Mouse (Mus musculus): ENCODE measurements around the gene Olfr279. TPM values are rescaled to one million over a fixed set of nuclear protein-coding genes. Genes with fewer than 3 reads are reported as not detected.
"Not testable (repeated sequence)": the region's sequence is repeated elsewhere in the genome, so short reads cannot be mapped to it uniquely, and the experiment has no call there.

The Olfr279 gene
- polyA plus RNA-seq, 1 experiment from 2014 or later = not detected

GRCm38 (mm10) chr15:98514146-98514545 lies 21.9 kb downstream of the Olfr279 start:
- WGBS = 93% methylated on average over 8 of the region's 8 CpGs
- H3K36me3 ChIP-seq (ENCODE audit: control insufficient read depth, insufficient read depth, low read length) = peaks cover 7% of the 10 kb centered on the region; the same call in 1 of the 2 replicates
- no peak for ATAC-seq

GRCm38 (mm10) chr15:98514845-98515244 lies 22.6 kb downstream of the Olfr279 start:
- H3K9me3 ChIP-seq (ENCODE audit: control insufficient read depth, low read length); H3K4me3 ChIP-seq (ENCODE audit: low read length); H3K4me1 ChIP-seq (ENCODE audit: control insufficient read depth, insufficient read depth, low read depth, low read length); ATAC-seq; H3K27me3 ChIP-seq (replicated peaks; ENCODE audit: control insufficient read depth, insufficient read depth, low read length); H3K9ac ChIP-seq (ENCODE audit: low read depth, low read length); H3K27ac ChIP-seq (ENCODE audit: low read depth, low read length); H3K4me2 ChIP-seq (ENCODE audit: low read length): not testable (repeated sequence)
- WGBS = 81% methylated on average over 2 of the region's 2 CpGs
- peaks cover 12% of the 10 kb centered on the region for H3K36me3 ChIP-seq (ENCODE audit: control insufficient read depth, insufficient read depth, low read length)

More at GRCm38 (mm10) chr15:98514146-98514545, 21.9 kb downstream of the Olfr279 start:
- no peaks in the 10 kb centered on the region for H3K27me3 ChIP-seq (replicated peaks; ENCODE audit: control insufficient read depth, insufficient read depth, low read length)
- no peak overlapping the region for H3K4me2 ChIP-seq (ENCODE audit: low read length)
- no peak overlapping the region for H3K27ac ChIP-seq (ENCODE audit: low read depth, low read length)
- H3K4me1 ChIP-seq (ENCODE audit: control insufficient read depth, insufficient read depth, low read depth, low read length) = 0 out of 2 replicates have a peak, but pooled peaks cover 2% of the 10 kb centered on the region
- no peak overlapping the region for H3K4me3 ChIP-seq (ENCODE audit: low read length)
- H3K9ac ChIP-seq (ENCODE audit: low read depth, low read length) = no peak overlapping the region
- no peaks in the 10 kb centered on the region for H3K9me3 ChIP-seq (ENCODE audit: control insufficient read depth, low read length)

GRCm38 (mm10) chr15:98517380-98518355 lies 25.5 kb downstream of the Olfr279 start:
- 0 out of 2 replicates have a peak, but pooled peaks have one; percentile 50 for ATAC-seq
- H3K9ac ChIP-seq (ENCODE audit: low read depth, low read length) = no peak overlapping the region
- peaks cover 25% of the 10 kb centered on the region for H3K36me3 ChIP-seq (ENCODE audit: control insufficient read depth, insufficient read depth, low read length)
- no peak overlapping the region for H3K4me3 ChIP-seq (ENCODE audit: low read length)
- 67% methylated on average over 16 of the region's 16 CpGs for WGBS
- no peaks in the 10 kb centered on the region for H3K4me1 ChIP-seq (ENCODE audit: control insufficient read depth, insufficient read depth, low read depth, low read length)
- no peaks in the 10 kb centered on the region for H3K9me3 ChIP-seq (ENCODE audit: control insufficient read depth, low read length)
- H3K27ac ChIP-seq (ENCODE audit: low read depth, low read length) = no peak overlapping the region
- no peaks in the 10 kb centered on the region for H3K27me3 ChIP-seq (replicated peaks; ENCODE audit: control insufficient read depth, insufficient read depth, low read length)
- no peak overlapping the region for H3K4me2 ChIP-seq (ENCODE audit: low read length)

- H3K9ac ChIP-seq (ENCODE audit: low read depth, low read length) = no peak overlapping the region
- H3K4me2 ChIP-seq (ENCODE audit: low read length) = no peak overlapping the region
- H3K27me3 ChIP-seq (replicated peaks; ENCODE audit: control insufficient read depth, insufficient read depth, low read length) = no peaks in the 10 kb centered on the region
- H3K4me1 ChIP-seq (ENCODE audit: control insufficient read depth, insufficient read depth, low read depth, low read length) = no peaks in the 10 kb centered on the region
- WGBS = 91% methylated on average over 3 of the region's 3 CpGs
- peaks cover 37% of the 10 kb centered on the region for H3K36me3 ChIP-seq (ENCODE audit: control insufficient read depth, insufficient read depth, low read length)
- no peak overlapping the region for H3K4me3 ChIP-seq (ENCODE audit: low read length)
- ATAC-seq = no peak
- H3K27ac ChIP-seq (ENCODE audit: low read depth, low read length) = no peak overlapping the region
- no peaks in the 10 kb centered on the region for H3K9me3 ChIP-seq (ENCODE audit: control insufficient read depth, low read length)
Measured at GRCm38 (mm10) chr15:98521245-98521644, 29.0 kb downstream of the Olfr279 start.

GRCm38 (mm10) chr15:98526057-98526456 lies 33.9 kb downstream of the Olfr279 start:
- Histone ChIP-seq H3K4me3 (ENCODE audit: low read length) (no peak overlapping the region), H3K4me2 (ENCODE audit: low read length) (no peak overlapping the region), H3K27me3 (replicated peaks; ENCODE audit: control insufficient read depth, insufficient read depth, low read length) (no peaks in the 10 kb centered on the region), H3K36me3 (ENCODE audit: control insufficient read depth, insufficient read depth, low read length) (peaks cover 48% of the 10 kb centered on the region), H3K27ac (ENCODE audit: low read depth, low read length) (no peak overlapping the region), H3K9me3 (ENCODE audit: control insufficient read depth, low read length) (no peaks in the 10 kb centered on the region), H3K4me1 (ENCODE audit: control insufficient read depth, insufficient read depth, low read depth, low read length) (peaks cover 3% of the 10 kb centered on the region; the same call in 1 of the 2 replicates), H3K9ac (ENCODE audit: low read depth, low read length) (no peak overlapping the region)
- WGBS = 51% methylated on average over 5 of the region's 5 CpGs
- ATAC-seq = no peak

- H3K27me3 ChIP-seq (replicated peaks; ENCODE audit: control insufficient read depth, insufficient read depth, low read length) = no peaks in the 10 kb centered on the region
- WGBS = 93% methylated on average over 5 of the region's 5 CpGs
- H3K9me3 ChIP-seq (ENCODE audit: control insufficient read depth, low read length) = no peaks in the 10 kb centered on the region
- no peak overlapping the region for H3K4me2 ChIP-seq (ENCODE audit: low read length)
- ATAC-seq = no peak
- H3K4me3 ChIP-seq (ENCODE audit: low read length) = no peak overlapping the region
- no peak overlapping the region for H3K27ac ChIP-seq (ENCODE audit: low read depth, low read length)
- peaks cover 4% of the 10 kb centered on the region for H3K4me1 ChIP-seq (ENCODE audit: control insufficient read depth, insufficient read depth, low read depth, low read length)
- H3K36me3 ChIP-seq (ENCODE audit: control insufficient read depth, insufficient read depth, low read length) = peaks cover 47% of the 10 kb centered on the region
- no peak overlapping the region for H3K9ac ChIP-seq (ENCODE audit: low read depth, low read length)
Measured at GRCm38 (mm10) chr15:98527056-98527771, 35.0 kb downstream of the Olfr279 start.

GRCm38 (mm10) chr15:98528066-98528563 lies 35.9 kb downstream of the Olfr279 start:
- 93% methylated on average over 5 of the region's 5 CpGs for WGBS
- no peak for ATAC-seq
- H3K36me3 ChIP-seq (ENCODE audit: control insufficient read depth, insufficient read depth, low read length) = peaks cover 38% of the 10 kb centered on the region

GRCm38 (mm10) chr15:98532281-98532680 lies 40.1 kb downstream of the Olfr279 start:
- 30% methylated on average over 5 of the region's 5 CpGs for WGBS
- Histone ChIP-seq H3K4me3 (ENCODE audit: low read length) (peak overlapping the region; percentile 75), H3K27me3 (replicated peaks; ENCODE audit: control insufficient read depth, insufficient read depth, low read length) (no peaks in the 10 kb centered on the region), H3K9ac (ENCODE audit: low read depth, low read length) (peak overlapping the region; percentile 90; the same call in 1 of the 2 replicates), H3K9me3 (ENCODE audit: control insufficient read depth, low read length) (no peaks in the 10 kb centered on the region), H3K36me3 (ENCODE audit: control insufficient read depth, insufficient read depth, low read length) (peaks cover 32% of the 10 kb centered on the region), H3K27ac (ENCODE audit: low read depth, low read length) (no peak overlapping the region), H3K4me2 (ENCODE audit: low read length) (peak overlapping the region; percentile 94), H3K4me1 (ENCODE audit: control insufficient read depth, insufficient read depth, low read depth, low read length) (peaks cover 12% of the 10 kb centered on the region)
- ATAC-seq = no peak

More at GRCm38 (mm10) chr15:98528066-98528563, 35.9 kb downstream of the Olfr279 start:
- Histone ChIP-seq H3K9me3 (ENCODE audit: control insufficient read depth, low read length) (no peaks in the 10 kb centered on the region), H3K4me3 (ENCODE audit: low read length) (no peak overlapping the region), H3K4me2 (ENCODE audit: low read length) (no peak overlapping the region), H3K4me1 (ENCODE audit: control insufficient read depth, insufficient read depth, low read depth, low read length) (peaks cover 12% of the 10 kb centered on the region), H3K27ac (ENCODE audit: low read depth, low read length) (no peak overlapping the region), H3K27me3 (replicated peaks; ENCODE audit: control insufficient read depth, insufficient read depth, low read length) (no peaks in the 10 kb centered on the region), H3K9ac (ENCODE audit: low read depth, low read length) (no peak overlapping the region)
